Mouse (Mus musculus) liver (tissue): ENCODE results near the gene Dlg5.

Source experiments
- DNase-seq: peaks from one replicate; pipeline ENCODE4 v3.0.0-alpha.2; 2020; ENCODE audit warnings: mixed read lengths

Gene Dlg5

DNA sequence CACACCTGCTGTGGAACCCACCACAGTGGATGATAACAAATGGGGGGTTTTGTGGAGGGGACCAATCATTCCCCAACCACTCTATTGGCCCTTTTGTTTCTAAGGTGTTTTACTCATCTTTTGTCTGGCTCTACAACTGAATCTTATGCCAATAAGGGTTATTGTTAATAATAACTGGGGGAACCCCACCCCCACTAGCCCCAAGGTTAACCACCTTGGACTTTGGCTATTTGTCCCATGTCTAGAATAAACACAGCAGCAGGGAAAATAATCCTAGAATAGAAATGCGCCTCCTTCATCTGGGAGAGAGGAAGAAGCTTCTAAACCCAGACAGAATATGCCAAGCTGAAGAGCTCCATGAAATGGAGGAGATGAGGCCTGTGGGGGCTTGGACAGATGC, 151.1 kb downstream of the Dlg5 start:
- DNase-seq: no peak

DNA sequence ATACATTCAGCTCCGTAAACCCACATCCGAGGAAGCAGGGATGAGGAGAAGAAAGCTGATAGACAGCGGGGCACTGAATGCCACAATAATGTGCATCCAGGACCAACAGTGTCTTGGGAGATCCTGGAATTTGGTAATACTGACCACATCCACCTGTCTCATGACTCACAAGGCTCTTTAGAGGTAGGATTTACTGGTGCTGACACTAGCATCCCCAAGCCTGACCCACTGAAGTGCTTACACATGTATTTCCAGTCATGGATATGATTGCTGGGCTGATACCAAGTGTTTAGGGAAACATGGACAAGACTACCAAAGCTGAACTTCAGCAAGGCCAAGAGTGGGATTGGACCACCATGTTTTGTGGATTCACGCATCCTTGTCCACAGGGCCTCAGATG, 152.5 kb downstream of the Dlg5 start:
- no peak for DNase-seq

DNA sequence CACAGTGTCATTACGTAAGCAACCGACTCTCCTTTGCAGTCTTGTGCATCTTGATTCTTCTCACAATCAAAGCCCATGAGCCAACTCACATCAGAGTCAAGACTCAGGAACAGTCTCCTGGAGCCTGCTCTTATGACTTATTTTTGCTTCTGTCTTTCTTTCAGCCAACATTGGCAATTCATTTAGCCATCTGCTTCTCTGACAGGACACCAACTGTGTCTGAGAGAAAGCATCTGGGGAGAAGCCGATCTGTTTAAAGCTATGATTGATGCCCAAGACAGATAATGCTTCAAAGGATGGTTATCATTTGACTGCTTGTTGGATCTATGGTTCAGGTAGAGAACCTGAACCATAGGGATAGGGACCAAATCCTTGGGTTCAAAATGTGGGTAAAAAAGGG, 153.3 kb downstream of the Dlg5 start:
- no peak for DNase-seq

DNA sequence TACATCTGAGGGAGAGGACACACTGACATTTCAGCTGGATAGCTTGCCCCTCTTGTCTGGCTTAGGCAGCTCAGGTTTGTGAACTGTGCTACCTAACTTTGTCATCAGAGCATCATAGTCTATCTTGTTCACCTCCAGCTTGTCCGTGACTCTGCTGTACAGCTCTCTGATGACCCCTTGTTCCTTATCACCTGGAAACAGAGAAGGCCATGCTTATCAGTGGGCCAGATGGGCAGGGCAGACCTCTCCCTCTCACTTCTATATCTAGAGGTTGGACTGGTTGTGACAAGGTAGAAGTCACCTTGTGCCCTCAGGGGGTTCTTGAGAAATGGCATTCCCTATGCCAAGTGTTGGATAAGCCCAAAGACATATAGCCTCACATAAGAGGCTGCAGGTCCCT, 154.9 kb downstream of the Dlg5 start:
- DNase-seq: peak; percentile 37

DNA sequence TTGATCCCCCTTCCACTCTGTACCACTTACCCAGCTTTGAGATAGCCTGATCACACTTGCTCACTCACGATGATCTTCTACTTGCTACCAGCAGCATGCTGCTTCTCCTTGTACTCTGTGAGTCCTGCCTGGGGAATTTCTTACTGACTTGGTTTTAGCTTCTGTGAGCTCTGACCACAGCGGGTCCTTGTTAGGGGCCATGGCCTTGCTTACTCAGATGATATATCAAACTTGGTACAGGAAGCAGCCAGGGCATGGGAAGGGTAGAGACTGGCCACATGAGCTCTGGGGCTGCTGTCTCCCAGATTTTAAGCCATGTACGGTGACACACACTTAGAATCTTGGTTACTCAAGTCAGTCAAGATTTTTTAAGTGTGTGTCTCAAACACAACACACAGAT, 156.5 kb downstream of the Dlg5 start:
- no peak for DNase-seq

DNA sequence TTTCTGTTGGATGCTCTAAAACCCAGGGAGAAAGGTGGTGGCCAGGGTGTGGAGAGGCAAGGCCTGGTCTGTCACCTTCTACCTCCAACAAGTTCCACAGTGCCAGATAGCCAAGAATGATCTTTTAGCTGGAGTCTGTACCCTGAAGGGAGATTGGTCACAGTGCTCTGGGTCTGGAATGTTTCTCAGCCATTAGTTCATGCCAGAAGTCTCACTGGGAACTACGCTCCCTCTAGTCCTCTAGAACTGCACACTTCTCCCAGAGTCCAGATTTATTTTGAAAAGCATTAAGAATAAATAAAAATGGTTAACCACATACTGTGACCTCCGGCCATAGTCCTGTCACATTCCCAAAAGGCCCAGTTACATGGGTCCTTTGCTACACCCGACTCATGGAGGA, 158.3 kb downstream of the Dlg5 start:
- DNase-seq: no peak

DNA sequence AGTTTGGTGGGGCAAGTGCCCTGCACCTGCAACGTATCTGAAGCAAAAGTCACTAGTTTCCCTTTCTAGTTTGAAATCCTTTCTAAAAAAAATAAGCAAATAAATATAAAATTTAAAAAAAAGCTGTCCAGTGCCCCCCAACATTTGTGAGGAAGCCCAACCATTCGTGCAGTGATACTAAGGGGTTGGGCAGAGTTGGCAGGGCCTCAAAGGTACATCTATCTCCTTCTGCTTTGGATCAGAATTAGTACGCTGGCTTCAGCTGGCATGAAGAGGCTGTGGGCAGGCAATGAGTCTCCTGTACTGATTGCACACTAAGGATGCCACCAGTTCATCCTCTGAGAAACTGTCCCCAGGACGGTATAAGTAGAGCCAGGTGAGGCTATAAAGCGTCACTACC, 159.2 kb downstream of the Dlg5 start:
- no peak for DNase-seq
